Mouse (Mus musculus) testis, adult 2 months (tissue): Measurements from ENCODE around the gene Ccl8. TPM values are rescaled to one million over a fixed set of nuclear protein-coding genes. Genes with fewer than 3 reads are reported as not detected.
A peak's percentile ranks its signal among the peaks of the same experiment; 100 is the strongest.

ENCODE experiments used
- H3K27ac ChIP-seq: fragments of 200-500 bp; 2 replicates; pipeline ENCODE4 v1.5.1; 2012; ENCODE audit warnings: low read depth, low read length; ENCODE audit not compliant: control insufficient read depth, insufficient read depth
- H3K27me3 ChIP-seq: fragments of 200-500 bp; 2 replicates; pipeline ENCODE4 v1.6.1; 2012; ENCODE audit warnings: mild to moderate bottlenecking, low read length, moderate library complexity; ENCODE audit not compliant: control insufficient read depth, insufficient read depth
- H3K36me3 ChIP-seq: fragments of 200-500 bp; 2 replicates; pipeline ENCODE4 v1.6.1; 2012; ENCODE audit warnings: mild to moderate bottlenecking, low read length; ENCODE audit not compliant: control insufficient read depth, insufficient read depth
- H3K4me1 ChIP-seq: fragments of 200-500 bp; 2 replicates; pipeline ENCODE4 v1.6.1; 2012; ENCODE audit warnings: low read length; ENCODE audit not compliant: control insufficient read depth, insufficient read depth
- H3K4me3 ChIP-seq: fragments of 200-500 bp; 2 replicates; pipeline ENCODE4 v1.5.1; 2012; ENCODE audit warnings: low read depth, mild to moderate bottlenecking, low read length, moderate library complexity, mixed read lengths; ENCODE audit not compliant: control insufficient read depth
- CTCF ChIP-seq: fragments of 200-500 bp; IDR thresholded peaks from 2 replicates; pipeline ENCODE4 v1.5.1; 2012; ENCODE audit warnings: low read depth, mild to moderate bottlenecking, inconsistent platforms, low read length, moderate library complexity; ENCODE audit not compliant: control insufficient read depth, insufficient read depth, insufficient replicate concordance
- POLR2A ChIP-seq: fragments of 200-500 bp; IDR thresholded peaks from 2 replicates; pipeline ENCODE4 v1.6.1; 2012; ENCODE audit warnings: low read depth, mild to moderate bottlenecking, inconsistent platforms, low read length, moderate library complexity; ENCODE audit not compliant: control insufficient read depth
- polyA plus RNA-seq: library from polyadenylated mRNA; depleted of rRNA; stranded (reverse); fragments of >200 nt; gene quantifications from 2 replicates; pipeline ENCODE4 v1.2.3, GENCODE M21; 2012

Ccl8 gene
- polyA plus RNA-seq, 1 experiment = 1.1 TPM

- H3K4me1 ChIP-seq = no peaks in the 10 kb centered on the region
- no peaks in the 10 kb centered on the region for H3K27me3 ChIP-seq
- no peaks in the 10 kb centered on the region for H3K36me3 ChIP-seq
- H3K4me3 ChIP-seq = no peak overlapping the region
- no peak for TF ChIP-seq CTCF
- no peak for TF ChIP-seq POLR2A
- H3K27ac ChIP-seq = no peak overlapping the region
Observed at GRCm38 (mm10) chr11:82080865-82081264, 34.1 kb upstream of the Ccl8 start.

- no peak overlapping the region for H3K4me3 ChIP-seq
- no peaks in the 10 kb centered on the region for H3K27me3 ChIP-seq
- no peaks in the 10 kb centered on the region for H3K36me3 ChIP-seq
- no peaks in the 10 kb centered on the region for H3K4me1 ChIP-seq
- TF ChIP-seq POLR2A (no peak), CTCF (no peak)
- H3K27ac ChIP-seq = no peak overlapping the region
Observed at GRCm38 (mm10) chr11:82084360-82084759, 30.6 kb upstream of the Ccl8 start.

- Histone ChIP-seq H3K27ac (no peak overlapping the region), H3K36me3 (no peaks in the 10 kb centered on the region), H3K27me3 (no peaks in the 10 kb centered on the region), H3K4me3 (no peak overlapping the region), H3K4me1 (no peaks in the 10 kb centered on the region)
- TF ChIP-seq CTCF (no peak), POLR2A (no peak)
Observed at GRCm38 (mm10) chr11:82099511-82100323, 15.3 kb upstream of the Ccl8 start.

- Histone ChIP-seq H3K4me1 (no peaks in the 10 kb centered on the region), H3K4me3 (no peak overlapping the region), H3K27ac (no peak overlapping the region), H3K36me3 (no peaks in the 10 kb centered on the region), H3K27me3 (no peaks in the 10 kb centered on the region)
- no peak for TF ChIP-seq POLR2A
- no peak for TF ChIP-seq CTCF
Observed at GRCm38 (mm10) chr11:82101087-82101486, 13.9 kb upstream of the Ccl8 start.

- Histone ChIP-seq H3K4me3 (no peak within 1 kb of the TSS), H3K27me3 (no peaks in the 10 kb centered on the region), H3K4me1 (no peaks in the 10 kb centered on the region), H3K27ac (no peak within 1 kb of the TSS), H3K36me3 (no peaks in the 10 kb centered on the region)
- no peak for TF ChIP-seq POLR2A
- no peak for TF ChIP-seq CTCF
Observed at GRCm38 (mm10) chr11:82101529-82101928, 13.5 kb upstream of the Ccl8 start, which contains the start of gene Ccl12. Gene Ccl12, plus strand, starts transcription at chr11:82101845.

GRCm38 (mm10) chr11:82109611-82110010, 5.4 kb upstream of the Ccl8 start:
- TF ChIP-seq POLR2A = no peak
- no peak for TF ChIP-seq CTCF
- H3K36me3 ChIP-seq = no peaks in the 10 kb centered on the region
- H3K27ac ChIP-seq = no peak overlapping the region
- H3K4me1 ChIP-seq = no peaks in the 10 kb centered on the region
- H3K27me3 ChIP-seq = no peaks in the 10 kb centered on the region
- peak overlapping the region; percentile 48; the same call in 1 of the 2 replicates for H3K4me3 ChIP-seq

- TF ChIP-seq POLR2A (no peak), CTCF (no peak)
Observed at GRCm38 (mm10) chr11:82110372-82111248, 4.4 kb upstream of the Ccl8 start.

More at GRCm38 (mm10) chr11:82110372-82111248, 4.4 kb upstream of the Ccl8 start:
- H3K4me3 ChIP-seq = peak overlapping the region; percentile 64; the same call in 1 of the 2 replicates
- no peaks in the 10 kb centered on the region for H3K27me3 ChIP-seq
- no peaks in the 10 kb centered on the region for H3K4me1 ChIP-seq
- H3K27ac ChIP-seq = no peak overlapping the region
- H3K36me3 ChIP-seq = no peaks in the 10 kb centered on the region
